Mouse (Mus musculus) embryo, embryonic 10.5 days (tissue): ENCODE measurements at regions not wholly inside any gene's neighbourhood (a gene's known extent, or its start where the extent isn't known, plus 50 kb on each side); places are given as distances from the start of the nearest gene placed in this dataset.
"Not testable (repeated sequence)": the region's sequence is repeated elsewhere in the genome, so short reads cannot be mapped to it uniquely, and the experiment has no call there.

Experiments
- DNase-seq: peaks from one replicate; pipeline ENCODE4 v3.0.0-alpha.2; 2015; ENCODE audit warnings: low spot score

DNA sequence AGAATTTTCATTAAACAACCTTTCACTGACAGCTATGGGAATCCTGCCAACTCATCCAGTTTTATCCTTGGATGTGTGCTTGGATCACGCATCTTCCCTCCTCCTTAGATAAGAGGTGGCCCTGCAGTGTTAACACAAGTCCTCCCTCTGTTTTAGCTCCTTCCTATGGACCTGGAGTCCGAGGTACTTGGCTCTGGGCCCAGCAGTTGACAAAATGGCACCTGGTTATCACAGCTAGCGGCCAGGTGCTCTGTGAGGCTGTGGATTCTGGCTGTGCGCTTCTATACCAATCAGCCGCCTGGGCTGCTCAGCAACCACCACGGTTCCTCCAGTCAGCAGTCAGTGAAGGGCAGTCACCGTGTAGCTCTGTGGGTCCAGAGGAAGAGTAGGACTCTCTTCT, 157.4 kb downstream of the Prdm2 start:
- no peak for DNase-seq

DNA sequence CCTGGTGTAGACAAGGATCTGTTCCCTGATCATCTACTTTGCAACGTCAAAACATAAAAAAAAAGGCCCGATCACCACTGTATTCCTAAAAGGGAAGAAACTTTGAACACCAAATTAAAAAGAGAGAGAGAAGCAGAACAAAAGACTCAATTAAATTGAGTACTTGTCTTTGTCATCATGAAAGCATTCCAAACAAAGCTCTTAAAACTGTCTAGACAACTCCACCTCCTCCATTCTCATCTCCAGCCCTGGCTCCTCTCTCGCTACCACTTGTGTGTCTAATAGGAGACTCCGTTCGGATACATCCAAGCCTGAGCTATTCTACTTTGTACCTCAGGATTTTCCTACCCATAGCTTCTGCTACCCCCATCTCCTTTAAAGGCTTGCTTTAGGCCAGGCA, 159.8 kb downstream of the Prdm2 start:
- no peak for DNase-seq

DNA sequence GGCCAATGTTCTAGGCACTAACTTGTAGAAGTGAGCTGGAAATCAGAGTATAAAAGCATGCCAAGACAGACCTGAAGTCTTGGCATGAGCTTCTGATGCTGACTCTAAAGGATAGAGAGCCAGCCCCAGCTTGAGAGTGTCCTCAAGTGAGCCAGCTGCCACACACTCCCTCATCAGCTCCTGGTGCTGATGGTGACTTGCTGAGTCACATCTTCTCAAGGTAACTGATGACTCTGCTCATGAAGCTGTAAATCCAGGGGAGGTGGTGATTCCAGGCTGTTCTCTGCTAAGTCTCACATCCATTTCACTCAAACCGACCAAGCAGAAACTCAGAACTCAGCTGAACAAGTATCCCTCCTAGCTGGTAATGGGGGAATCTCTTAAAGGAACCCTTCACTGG, 161.6 kb downstream of the Prdm2 start:
- no peak for DNase-seq

DNA sequence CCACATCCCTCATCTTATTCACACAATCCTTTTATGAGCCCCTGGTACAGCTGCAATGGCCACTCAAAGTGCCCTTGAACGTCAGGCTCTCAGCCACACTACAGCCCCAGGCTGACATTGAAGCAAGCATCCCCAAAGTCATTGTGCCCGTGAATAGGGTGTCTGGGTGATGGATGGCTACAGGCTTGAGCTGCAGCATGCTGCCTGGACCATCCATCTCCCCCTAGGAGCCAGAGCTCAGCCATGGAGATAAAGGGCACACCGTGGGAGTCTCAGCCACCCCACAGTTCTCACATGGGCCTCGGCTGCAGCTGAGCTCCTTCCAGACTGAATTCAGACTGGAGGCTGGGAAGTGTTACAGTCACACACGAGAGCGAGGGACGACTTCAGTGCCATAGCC, 167.6 kb downstream of the Prdm2 start:
- DNase-seq: peak; percentile 65

DNA sequence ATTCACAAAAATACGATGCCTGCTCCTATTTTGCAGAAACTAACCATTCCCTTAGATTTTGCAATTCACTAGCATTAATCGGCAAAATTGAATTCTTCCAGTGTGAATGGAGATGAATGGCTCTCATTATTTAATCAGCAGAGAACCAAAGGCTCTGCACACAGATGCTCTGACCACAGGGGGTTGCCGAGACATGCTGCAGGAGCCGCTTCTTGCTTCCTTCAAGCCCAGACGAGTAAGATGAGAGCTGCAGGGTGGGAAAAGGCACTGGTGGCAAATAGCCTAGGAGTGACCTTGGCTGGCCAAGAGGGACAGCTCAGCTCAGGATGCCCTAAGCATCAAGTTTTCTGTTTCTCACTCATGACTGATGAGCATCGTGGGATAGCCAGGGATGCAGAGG, 170.0 kb downstream of the Prdm2 start:
- DNase-seq: peak; percentile 19

DNA sequence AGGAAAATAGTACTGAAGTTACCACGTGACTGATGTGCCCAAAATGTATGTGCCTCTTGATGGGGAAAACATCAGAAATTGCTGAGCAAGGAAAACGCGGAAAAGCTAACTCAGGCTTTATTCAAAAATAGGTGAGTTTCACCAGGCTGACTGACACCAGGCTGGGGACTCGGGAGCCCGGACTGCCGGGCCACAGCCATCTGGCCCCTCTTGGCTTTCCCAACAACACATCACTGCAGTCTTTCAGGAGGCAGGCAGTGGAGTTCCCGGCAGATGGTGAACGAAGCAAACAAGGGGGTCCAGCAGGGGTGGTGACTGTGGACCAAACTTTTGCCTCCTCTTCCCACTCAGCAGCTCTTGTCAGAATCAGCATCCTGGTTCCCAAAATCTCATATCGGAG, 174.2 kb downstream of the Prdm2 start:
- DNase-seq: no peak

DNA sequence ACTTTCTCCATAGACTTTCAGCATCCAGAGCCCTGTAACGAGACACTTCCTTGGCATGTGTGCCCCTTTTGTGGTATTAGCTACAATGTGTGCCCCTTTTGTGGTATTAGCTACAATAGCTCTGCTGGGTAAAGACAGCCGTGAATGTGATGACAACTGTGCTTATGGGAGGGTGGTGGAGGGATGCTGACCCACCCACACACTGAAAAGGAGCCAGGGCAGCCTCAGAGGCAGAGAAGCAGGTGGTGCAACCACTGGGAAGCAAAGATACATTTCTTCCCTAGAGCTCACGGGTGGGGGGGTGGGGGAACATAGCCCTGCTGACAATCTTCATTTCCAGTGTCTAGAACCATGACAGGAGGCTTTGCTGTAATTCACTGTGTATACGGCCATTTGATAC, 176.1 kb downstream of the Prdm2 start:
- no peak for DNase-seq

DNA sequence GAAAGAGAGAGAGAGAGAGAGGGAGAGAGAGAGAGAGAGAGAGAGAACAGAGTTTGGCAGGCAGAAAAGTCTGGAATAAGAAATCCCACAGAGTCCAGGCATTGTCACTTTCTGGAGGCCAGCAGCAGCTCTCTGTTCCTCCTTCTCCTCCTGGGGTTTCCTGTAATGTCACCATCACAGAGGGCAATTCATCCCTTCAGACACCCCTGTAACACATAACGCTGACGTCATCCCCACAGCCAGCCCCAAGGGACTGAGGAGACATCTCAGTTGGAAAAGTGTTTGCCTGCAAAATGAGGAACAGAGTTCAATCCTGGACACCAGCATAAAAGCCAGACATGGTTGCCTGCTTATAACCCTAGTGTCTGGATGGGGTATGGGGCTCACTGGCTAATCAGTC, 177.7 kb downstream of the Prdm2 start:
- DNase-seq: not testable (repeated sequence)

DNA sequence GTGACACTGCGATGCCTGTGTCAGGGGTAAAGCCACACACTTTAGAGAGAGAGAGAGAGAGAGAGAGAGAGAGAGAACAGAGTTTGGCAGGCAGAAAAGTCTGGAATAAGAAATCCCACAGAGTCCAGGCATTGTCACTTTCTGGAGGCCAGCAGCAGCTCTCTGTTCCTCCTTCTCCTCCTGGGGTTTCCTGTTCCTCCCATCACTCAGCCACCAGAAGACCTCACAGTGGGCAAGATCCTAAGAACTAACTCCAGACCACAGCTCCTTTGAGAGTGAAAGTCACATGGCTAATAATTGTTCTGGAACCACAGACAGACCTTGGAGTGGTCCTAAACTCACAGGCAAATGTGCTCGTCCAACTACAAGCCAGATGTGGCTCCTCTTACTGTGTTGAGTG, 178.5 kb downstream of the Prdm2 start:
- not testable (repeated sequence) for DNase-seq

DNA sequence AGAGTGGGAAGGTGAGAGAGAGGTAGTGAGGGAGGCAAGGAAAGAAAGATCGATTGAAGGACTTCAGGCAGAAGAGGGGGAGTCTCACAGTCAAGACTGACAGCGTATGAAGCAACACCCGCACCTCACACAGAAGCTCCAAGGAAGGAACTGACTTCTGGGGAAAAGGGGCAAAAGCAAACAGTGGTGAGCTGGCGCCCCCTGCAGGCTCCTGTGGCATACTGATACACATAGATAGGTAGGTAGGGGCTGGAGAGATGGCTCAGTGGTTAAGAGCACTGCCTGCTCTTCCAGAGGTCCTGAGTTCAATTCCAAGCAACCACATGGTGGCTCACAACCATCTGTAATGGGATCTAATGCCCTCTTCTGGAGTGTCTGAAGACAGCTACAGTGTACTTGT, 183.0 kb downstream of the Prdm2 start:
- DNase-seq: not testable (repeated sequence)

DNA sequence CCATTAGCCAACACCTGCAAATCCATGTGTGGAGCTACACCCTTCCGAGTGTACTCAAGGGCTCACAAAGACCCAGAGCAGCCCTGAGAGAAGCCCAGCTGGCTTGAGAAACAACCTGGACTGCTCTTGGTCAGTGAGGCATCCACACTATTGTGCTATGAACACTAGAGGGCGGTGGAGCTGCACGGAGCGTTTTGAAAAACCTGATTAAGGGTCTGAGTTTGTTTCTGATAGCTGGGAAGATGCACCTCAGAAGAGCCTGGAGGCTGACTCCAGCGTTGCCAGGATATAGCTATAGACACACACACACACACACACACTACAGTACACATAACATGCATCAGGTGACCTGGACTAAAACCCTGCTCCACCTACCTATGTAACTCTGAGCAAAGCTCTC, 185.5 kb downstream of the Prdm2 start:
- peak; percentile 88 for DNase-seq

DNA sequence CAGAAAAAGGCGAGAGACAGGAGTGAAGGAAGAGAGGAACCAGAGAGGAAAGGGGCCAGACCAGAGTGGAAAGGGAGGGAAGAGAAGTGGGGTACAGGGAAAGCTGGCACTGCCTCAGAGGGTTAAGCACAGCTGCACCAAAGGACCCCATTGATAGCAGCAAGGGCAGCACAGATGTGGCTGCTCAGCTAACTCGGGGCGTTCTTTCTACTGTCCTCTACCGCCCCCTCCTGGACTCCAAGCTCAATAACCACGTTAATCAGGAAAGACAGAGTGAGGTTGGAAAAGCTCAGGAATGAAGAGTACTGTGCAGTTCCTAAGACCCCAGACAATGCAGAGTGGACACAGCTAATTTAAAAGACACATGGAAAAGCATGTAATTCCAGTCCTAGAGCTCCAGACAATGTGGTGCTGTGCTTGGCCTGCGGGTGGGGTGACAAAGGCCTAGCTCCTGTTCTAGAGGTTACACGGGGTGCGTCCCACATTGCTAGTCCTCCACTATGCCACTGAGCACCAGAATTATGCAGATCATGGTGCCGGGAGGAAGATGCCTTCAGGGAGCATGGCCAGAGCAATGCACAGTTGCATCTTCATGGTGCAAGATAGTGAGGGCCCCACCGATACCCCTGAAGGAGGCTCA, 191.4 kb downstream of the Prdm2 start:
- DNase-seq: peak; percentile 88

DNA sequence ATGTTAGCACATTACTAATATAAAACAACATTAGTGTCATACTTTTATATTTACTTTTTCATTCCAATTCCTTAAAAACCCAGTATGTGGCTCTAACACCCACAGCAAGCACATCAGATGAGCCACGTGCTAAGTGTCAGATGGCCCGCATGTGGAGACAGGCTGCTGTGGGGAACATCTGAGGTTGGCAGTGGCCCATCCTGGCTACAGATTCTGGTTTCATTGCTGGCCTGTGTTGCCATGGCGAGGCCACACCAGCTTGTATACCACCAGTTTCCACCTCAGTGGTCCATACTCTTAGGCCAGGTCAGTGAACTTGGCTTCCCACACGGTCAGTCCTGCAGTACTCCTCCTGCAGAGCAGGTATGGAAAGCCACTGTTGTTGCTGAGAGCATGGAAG, 192.1 kb downstream of the Prdm2 start:
- DNase-seq: no peak

DNA sequence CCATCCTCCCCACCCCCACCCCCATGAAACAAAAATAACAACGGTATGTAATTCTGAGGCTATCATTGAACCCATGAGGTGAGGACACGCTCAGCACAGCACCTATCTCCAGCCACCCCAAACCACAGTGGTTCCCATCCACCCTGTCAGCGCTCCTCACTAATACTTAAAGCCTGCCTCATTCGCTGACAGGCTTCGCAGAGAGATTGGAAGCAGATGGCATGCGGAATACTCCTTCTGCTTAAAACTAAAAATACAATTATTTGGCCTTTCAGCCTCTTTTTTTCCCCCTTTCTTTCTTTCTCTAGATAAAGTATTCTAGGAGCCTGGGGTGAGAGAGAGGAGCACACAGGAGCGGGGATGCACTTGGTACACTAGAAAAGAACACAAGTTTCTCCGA, 199.9 kb downstream of the Prdm2 start:
- DNase-seq: no peak

DNA sequence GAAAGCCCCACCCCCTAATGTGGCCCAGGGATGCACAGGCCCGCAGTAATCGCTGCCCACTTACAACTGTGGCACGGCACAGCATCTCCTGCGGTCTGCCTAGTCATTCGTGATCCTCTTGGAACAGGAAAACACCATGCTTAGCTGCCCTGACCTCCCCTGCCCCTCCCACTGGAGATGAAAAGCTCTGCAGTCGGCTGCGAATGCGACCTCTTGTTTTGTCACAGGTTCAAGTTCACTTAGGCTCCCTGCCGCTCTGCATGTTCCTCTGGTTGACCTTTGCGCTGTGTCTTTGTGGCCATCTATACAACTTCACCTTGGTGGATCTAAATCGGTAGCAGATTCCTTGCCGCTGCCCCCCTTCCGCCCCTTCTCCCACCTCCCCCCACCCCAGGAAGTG, 210.8 kb downstream of the Prdm2 start:
- DNase-seq: no peak

DNA sequence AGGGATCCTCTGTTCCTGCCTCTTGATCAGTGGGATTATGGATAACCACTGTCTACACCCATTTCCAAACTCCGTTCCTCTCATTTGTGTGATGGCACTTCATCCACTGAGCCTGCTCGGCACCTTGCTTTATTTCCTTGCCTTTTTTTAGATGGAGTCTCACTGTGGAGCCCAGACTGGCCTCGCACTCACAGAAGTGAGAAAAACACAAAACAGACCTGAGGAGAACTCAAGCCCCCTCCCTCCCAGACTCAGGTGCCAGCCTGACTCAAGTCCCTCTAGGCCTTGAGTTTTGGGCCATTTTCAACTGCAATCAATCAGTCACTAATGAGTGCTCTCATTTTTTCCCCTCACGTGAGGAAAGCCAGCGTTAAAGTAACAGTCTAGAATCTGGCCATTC, 211.3 kb downstream of the Prdm2 start:
- no peak for DNase-seq

DNA sequence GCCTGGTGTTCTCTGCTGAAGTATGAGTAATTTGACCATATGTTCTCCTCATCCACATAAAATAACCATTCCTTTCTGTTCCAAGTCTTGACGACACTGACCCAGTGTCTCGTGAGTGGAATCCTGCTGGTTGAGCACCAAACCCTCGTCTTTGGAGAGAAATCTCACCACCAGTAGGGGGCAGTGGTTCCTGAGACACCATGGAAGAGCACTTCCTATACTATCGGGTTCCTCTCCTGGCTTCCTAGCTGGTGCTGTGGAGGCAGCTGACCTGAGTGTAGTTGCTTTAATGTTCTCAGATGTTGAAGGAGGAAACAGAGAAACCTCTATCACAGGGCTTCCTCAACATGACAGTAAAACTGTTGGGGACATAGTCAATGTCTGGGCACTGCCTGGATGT, 216.4 kb downstream of the Prdm2 start:
- DNase-seq: no peak

DNA sequence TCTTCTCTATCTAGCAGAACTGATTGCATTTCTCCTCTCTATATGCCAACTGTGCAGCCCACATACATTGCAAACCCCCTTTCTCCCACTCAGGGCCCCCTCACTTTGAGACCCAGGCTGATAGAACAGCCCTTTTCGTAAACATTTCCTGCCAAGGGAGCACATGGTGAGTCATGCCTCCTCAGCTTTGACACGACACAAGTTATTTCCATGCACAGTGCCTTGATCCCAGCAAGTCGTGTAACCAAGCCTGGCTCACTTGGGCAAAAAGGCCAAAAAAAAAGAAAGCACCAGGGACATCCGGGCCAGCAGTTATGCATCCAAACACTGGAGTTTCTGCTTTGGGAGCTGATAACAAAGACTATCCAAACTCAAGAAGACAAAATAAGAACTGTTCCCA, 221.4 kb downstream of the Prdm2 start:
- DNase-seq: no peak

DNA sequence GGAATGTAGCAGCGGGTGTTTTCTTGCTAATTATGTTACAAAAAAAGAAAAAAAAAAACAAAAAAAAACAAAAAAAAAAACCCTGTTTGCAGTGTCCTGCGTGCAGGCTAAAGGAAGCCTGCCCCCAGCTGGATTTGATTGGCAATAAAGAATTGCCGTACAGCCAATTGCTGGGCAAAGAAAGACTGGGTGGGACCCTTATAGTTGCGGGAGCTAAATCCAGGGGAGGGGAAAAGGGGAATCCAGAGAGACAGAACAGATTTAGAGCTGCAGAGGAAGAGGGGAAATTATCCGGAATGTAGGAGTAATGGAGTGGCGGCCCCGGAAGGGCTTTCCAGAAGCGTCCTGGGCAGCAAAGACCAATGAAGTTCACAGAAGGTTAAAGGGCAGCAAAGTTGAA, 223.6 kb downstream of the Prdm2 start:
- DNase-seq: peak; percentile 61

DNA sequence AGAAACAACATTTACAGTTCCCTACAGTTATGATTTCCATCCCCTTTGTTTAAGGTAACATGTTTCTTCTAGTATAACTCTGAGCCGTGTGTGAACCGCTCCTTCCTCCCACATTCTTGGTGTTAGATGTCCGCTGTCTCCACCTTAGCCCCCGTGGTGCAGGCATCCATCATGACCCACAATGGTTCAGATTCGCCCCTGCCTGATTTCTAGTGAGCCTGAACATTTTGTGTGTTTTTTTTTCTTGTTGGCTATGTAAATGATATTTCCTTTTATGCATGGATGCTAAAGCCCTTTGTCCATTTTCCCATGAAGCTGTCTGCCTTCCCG, 229.5 kb downstream of the Prdm2 start:
- peak; percentile 36 for DNase-seq

DNA sequence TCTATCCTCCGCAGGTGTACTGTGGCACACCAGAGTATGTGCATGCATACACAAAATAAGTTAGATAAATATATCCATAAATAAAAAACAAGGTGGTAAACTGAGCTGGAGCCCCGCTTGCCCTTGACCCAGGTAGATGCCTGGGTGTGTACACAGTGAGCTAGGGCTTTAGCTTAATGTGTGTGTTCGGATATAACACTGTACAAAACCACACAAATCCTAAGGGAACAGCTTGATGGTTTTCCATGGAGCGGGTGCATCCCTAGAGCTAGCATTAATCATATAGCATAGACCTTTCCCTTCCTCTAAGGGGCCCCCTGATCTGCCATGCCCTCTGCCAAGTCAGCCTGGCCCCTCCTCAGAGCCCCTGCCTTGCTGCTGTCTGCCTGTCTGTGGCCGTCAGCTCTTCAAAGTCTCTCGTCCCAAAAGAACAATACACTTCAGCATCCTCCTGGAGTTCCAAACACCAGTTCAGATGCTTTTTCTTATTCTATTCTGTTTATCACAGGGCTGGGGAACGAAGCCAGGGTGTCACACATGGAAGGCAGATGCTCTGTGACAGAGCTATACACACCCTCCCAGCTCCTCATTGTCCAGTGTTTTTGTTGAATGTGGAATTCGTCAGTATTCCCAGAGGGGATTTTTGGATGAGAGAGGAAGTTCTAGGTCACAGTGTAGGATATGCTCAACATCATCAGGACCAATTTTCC, 230.1 kb downstream of the Prdm2 start:
- no peak for DNase-seq

DNA sequence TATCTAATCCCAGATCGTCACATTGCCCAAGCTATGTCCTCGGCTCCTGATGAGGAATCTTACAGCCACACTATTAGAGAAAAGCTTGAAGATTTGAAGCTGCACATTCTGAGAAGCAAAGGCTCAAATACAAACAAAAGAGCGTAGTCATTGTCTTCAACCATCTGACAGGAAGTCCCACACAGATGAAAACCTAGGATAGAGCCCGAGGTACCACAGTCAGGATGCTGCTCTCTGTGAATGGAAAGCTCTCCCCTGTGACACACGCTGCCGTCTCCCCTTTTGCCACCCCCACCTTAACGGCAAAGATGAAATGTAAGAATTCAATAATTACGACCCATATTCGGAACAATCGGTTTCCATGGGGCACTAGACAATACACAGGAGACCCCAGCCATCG, 237.2 kb downstream of the Prdm2 start:
- DNase-seq: no peak

DNA sequence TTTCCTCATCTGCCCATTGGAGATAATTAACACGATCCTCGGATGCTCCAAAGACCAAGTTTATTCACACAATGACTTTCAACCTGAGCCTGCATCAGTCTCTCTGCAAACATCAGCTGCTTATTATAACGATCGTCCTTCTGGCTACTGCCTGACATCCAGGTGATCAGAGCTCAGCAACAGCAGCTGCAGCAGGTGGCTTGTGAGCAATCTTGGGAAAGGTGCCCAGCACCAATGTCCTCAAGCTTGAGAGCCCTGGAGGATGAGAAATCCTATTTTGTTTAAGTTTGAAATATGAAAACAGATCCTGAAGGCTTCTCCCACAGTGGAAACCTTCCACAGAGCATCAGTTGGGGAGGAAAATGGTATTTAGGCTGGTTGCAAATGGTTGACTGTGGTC, 242.8 kb downstream of the Prdm2 start:
- no peak for DNase-seq

DNA sequence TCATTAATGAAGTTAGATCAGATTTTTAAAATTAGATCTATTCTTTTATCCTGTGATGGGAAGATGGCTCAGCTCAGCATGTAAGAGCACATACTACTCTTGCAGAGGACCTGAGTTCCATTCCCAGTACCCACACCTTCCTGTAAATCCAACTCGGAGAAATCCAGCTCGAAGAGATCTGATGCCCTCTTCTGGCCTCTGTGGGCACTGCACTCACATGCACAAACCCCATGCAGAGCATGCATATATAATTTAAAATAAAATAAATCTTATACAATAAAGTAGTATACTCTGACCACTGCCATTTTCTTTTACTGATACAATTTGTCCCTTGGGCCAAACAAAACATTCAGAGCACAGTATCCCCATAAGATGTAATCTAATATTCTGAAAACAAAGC, 245.2 kb downstream of the Prdm2 start:
- no peak for DNase-seq
